Mouse (Mus musculus): ENCODE measurements around the gene Suclg1.

Gene Suclg1

DNA sequence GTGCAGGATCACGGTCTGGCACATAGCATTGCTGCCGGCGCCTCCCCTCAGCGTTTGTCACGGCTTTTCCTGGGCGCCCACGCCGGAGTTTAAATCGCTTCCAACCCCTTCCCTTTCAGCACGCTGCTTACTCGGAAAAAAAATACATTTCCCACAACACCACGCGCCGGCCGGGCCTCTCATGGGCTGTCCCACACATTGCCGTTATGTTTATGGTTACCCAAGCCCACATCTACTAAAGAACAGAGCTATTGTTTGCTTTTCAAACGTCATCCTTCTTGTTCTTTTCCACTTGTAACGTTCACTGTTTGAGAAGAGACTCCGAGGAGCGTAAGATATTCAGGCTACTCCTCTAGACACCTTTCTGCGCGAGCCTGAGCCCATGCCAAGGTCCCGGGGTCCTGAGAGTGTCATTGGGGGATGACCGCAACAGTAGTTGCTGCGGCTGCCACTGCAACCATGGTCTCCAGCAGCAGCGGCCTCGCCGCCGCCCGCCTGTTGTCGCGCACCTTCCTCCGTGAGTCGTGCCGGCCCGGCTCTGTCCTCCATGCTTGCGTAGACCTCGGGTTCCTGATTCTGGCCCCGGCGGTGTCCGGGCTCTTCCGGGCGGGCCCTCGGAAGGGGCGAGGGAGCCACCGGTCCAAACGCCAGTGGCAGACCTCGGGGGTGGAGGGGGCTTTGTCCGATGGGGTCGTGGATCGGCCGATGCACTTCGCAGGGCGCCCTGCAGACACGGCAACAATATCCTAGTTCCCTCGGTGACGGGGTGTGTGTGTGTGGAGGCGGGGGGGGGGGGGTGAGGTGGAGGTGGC lies at the start of gene Suclg1:
Gene Suclg1 (plus strand): TSS at position 146 of the 812 bp plus-strand sequence.
- DNase-seq (ENCODE audit: low read depth, low spot score): peak; percentile 76

DNA sequence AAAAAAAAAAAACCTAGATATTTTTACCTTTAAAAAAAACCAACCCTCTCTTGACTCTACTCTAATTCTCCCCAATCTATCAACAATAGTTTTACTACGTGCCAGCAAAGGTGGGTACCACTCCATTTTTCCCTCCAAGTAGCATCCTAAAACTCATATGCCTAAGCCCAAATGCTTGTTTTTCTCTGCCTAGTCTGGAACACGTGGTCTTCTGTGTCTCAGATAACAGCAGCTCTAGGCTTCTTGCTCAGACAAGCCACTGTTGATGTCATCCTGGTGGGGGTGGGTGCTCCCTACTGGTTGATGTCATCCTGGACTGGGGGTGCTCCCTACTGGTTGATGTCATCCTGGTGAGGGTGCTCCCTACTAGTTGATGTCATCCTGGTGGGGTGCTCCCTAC lies 44.5 kb upstream of the Suclg1 start:
- no peak for DNase-seq (ENCODE audit: low read depth, low spot score)

DNA sequence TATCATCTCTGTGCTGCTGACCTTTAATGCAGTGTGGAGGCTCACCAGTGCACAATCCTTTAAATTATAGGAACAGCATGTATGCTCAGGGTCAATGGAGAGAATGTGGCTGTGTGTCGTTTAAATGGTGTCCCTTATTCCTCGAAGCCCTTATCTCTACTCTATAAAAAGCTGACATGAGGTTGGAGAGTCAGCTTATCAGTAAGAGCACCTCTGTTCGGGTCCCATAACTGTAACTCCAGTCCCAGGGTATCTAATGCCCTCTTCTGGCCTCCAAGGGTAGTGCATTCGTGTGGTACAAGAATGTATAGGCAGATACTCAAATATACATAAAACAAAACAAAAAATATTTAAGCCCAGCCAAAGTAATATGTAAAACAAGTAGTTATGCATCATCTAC lies 43.2 kb upstream of the Suclg1 start:
- DNase-seq (ENCODE audit: low read depth, low spot score): no peak

DNA sequence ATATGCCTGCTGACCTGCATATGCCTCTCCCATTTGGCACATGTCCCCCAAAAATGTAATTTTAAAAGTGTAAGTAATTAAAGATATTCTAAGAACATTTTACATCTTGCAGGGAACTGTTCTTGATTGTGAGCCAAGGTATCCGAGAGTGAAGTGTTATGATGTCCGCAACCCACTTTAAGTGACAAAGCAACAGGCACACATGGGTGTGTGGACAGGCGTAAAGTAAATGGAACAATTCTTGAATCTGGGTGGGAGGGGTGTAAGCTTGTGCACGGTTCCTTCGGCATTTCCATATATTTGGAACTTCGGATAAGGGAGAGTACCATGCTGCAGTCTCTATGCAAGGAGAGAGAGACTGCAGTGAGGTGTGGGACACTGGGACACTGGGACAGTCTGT lies 38.6 kb upstream of the Suclg1 start:
- no peak for DNase-seq (ENCODE audit: low read depth, low spot score)

DNA sequence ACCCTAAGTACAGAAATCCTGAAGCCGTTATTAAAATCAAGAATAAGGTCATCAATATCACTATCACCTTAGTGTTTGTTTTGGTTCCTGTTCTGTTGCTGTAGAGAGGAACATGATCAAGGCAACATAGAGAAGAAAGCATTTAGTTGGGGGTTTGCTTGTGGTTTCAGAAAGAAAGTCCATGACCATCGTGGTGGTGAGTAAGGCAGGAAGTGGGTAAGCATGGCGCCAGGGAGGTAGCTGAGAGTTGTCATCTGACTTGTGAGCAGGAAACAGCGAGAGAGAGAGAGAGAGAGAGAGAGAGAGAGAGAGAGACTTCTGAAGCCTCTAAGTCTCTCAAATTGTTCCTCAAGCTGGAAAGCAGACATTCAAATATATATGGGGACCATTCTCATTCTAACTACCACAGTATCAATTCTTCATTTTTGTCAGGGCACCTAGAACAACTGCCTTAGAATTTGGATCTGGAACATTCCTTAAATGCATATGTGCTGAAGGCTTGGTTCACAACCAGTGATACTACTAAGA lies 37.7 kb upstream of the Suclg1 start:
- DNase-seq (ENCODE audit: low read depth, low spot score): no peak

DNA sequence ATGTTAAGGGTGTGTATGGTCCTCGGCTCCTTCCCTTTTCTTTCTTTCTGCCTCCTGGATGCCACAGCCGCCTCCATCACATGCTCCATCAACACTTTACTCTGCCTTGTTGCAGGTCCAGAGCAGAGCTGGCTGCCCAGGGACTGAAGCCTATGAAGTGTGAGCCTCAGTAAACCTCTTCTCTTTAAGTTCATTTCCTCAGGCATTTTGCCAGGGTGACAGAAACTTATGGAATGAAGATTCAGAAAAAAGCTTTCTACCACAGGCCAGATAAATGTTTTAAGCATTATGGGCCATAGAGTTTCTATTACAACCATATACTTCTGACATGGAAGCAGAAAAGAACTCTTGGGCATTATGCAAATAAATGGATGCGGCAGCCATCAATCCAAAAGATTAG lies 37.1 kb upstream of the Suclg1 start:
- no peak for DNase-seq (ENCODE audit: low read depth, low spot score)

DNA sequence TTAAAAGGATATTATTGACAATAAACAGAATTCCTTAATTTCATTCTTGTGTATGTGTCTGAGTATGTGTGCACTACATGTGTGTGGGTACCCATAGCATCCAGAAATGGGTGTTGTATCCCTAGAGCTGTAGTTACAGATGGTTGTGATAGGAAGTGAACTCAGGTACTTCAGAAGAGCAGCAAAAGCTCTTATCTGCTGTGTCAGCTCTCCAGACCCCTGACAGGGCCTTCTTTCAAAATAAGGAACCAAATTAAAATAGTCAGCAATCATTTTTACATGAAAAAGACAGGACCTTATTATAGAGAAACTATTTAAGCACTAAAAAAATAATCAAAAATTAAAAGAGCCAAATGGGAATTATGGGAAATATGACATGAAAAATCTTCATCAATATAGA lies 36.6 kb upstream of the Suclg1 start:
- DNase-seq (ENCODE audit: low read depth, low spot score): no peak

DNA sequence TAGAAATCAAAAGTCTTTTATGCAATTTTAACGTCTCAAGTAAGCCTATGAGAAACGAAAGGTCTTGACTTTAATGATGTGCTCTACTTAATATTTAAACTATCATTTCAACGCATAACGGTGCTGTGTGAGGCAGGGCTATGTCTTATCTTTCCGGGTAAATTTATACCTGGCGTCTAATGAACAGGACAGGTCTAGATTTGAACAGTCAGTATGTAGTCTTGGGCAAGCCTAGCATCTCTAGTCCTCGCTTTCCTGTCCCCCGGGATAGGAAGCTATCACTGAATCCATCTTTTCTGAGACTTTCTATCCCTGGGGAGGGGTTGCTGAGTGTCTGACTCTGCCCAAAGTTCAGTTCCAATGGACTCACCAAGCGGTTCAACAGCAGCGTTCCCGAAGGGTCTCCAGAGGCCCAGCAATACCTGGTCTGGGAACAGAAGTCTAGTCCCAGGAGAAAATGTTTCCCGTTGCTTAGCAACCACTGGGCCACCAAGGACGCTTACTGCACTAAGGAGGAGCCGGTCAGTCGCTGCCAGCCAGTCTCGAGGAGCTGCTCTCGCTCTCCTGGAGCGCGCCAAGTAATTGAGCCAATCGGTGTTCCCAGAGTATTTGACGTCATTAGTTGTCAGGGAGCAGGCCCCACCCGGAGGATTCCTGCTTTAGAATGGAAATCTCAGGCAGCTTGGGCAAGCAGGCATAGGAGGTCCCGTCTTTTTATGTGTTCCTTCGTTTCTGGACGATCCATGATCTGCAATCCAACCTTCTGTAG lies 26.8 kb upstream of the Suclg1 start, which contains the start of gene Dnah6:
Gene Dnah6 (minus strand): TSS at position 463 of the 769 bp plus-strand sequence.
- peak; percentile 87 for DNase-seq (ENCODE audit: low read depth, low spot score)

DNA sequence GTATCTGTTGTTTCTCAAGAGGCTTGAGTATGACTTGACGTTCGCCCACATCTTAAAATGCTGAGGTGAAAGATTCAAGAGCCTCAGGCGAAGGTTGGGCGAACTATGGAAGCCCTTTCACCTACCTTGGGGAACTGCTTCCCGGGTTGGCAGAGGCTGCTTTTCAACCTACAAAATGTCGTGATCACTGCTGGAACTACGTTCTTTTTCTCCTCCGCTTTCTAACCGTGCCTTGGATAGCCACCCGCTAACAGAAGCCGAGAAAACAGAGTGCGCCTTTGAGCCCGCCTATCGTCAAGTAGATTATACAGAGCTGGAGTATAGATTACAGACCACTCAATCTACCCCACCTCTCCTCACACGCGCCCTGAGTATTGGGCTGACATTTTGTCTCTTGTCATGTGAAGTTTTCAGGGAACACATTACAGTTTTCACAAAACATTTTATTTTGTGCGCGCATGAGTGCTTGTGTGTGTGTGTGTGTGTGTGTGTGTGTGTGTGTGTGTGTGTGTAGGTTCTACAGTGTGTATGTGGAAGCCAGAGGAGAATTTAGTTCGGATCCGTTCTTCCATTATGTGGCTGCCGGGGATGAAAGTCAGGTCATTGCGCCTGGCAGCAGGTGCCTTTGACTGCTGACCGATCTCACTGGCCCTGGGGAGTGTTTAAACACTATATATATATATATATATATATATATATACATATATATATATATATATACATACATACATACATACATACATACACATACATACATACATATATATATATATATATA lies 26.0 kb upstream of the Suclg1 start:
- no peak for DNase-seq (ENCODE audit: low read depth, low spot score)

DNA sequence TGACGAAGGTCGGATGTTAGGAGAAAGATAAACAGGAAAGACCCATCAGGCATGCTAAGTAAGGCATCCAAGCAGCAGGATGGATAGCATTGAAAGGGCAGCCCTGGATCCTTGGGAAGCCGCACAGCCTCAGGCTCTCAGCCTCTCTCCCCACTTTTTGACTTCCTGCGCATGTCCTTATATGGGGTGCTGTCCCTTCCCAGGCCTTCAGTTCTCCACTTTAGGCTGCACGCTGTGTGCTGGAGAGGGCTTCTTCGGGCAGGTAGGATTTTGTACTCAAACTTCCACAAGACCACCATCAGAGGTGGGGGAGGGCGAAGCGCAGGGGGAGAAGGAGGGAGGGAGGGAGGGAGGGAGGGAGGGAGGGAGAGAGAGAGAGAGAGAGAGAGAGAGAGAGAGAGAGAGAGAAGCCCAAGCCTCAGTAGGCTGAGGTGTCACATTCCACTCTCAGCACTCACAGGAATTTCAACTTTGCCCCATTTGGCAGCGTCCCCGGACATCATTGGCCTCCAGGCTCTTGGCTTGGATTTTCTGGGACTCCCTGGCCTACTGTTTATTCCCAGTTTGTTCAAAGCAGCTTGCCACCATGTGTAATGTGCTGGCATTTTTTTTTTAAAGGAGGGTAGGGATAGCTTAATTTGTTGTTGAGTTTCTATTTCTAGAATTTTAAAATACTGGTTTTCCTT lies 25.2 kb upstream of the Suclg1 start:
- no peak for DNase-seq (ENCODE audit: low read depth, low spot score)

DNA sequence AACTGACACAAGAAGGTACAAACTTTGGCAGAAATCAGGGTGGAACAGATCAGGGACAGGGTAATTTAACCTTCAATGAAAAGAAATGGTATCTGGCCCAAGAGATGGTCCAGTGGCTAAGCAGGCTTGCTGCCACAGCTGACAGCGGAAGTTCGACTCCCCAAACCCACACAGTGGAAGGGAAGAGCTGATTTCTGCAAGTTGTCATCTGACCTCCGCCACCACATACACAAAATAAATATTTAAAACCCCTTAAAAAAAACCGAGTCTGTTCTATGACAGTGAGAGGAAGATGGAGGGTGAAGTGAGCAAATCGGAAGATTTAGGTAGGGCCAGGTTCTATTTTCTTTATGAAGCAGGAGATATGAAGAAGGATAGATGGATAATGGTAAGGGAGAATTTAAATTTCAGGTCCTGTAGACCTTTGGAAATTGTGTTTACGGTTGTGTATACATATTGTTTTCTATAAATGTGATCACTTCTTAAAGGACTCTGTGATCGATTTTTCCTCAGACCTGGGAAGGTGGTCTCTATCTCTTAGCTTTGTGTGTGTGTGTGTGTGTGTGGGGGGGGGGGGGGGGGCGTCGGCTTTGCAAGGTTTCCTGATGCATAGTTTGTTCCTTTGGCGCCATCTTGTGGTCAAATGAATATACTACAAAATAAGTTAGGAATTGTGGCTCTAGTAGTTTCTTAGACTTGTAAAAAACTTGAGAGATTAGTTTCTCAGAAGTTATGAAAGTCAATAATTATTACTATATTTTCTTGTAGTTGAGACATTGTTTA lies 20.6 kb upstream of the Suclg1 start:
- DNase-seq (ENCODE audit: low read depth, low spot score): peak; percentile 46

DNA sequence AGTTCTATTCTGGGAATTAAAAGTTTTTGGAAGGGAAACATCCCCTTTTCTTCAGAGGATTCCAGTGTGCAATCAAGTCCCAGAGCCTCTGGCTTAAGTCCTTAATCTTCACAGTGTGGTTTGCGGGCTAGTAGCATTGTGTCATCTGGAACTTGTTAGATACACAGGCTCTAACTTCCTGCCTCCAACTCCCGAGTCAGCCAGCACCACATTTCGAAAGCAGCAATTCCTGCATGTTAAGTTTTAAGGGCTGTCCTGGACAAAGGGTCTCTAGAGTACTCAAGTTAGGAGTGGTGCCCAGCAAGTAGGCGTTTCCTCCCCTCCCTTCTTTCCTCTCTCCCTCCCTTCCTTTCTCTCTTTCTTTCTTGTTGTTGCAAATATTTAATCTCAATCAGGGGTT lies 19.8 kb upstream of the Suclg1 start:
- no peak for DNase-seq (ENCODE audit: low read depth, low spot score)

DNA sequence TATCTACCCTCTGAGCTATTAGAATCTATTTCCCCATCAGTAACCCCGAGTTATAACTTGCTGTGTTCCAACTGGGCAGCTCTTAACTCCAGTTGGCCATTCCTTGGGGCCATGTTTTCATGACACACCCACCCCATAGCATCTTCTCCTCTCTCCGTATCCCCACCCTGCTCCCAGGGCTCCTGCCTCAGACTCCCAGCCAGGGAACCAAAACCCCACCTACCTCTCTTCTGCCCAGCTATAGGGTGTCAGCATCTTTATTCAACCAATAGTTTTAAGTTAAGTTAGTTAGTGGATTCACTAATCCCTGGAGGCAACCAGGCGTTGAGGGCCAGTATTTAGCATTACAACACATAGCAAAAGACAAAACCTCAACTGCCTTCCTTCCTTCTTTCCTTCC lies 19.3 kb upstream of the Suclg1 start:
- DNase-seq (ENCODE audit: low read depth, low spot score): no peak

DNA sequence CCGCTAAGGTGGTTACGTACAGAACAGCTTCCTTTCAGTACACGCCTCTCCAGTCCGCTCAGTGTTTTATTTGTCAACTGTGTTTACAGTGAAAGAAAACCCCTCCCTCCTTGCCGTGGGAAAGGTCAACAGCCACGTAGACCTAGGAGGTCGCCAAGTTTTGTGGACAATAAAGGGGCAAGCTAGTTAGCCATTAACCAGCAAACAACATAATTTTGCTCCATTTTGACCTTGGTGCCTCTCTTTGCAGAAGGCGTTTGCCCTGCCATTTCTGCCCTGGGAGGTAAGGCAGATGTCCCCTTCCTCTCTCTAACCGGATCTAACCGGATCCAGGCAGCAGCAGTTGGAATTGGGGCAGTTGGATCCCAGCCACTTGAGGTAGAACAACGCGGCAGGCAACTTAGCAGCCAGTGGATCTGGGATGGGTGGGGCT lies 16.0 kb upstream of the Suclg1 start:
- no peak for DNase-seq (ENCODE audit: low read depth, low spot score)

DNA sequence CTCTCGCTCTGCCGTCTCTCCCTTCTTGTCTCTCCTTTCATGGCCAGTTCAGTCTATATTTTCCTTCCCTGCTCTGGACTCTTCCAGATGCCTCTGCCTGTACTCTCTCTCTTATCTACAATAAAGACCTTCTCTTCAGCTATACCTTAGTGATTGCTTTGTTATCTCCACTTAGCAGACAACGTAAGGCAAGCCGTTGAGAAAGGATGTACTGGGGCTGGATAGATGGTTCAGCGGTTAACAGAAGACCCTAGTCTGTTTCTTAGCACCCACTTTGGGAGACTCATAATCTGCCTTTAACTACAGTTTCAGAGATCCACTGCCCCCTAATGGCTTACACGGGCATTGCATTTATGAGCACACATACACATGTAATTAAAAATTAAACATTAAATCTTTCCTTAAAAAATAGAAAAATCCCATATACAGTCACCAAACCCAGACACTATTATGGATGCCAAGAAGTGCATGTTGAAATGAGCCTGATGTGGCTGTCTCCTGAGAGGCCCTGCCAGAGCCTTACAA lies 14.9 kb upstream of the Suclg1 start:
- no peak for DNase-seq (ENCODE audit: low read depth, low spot score)

DNA sequence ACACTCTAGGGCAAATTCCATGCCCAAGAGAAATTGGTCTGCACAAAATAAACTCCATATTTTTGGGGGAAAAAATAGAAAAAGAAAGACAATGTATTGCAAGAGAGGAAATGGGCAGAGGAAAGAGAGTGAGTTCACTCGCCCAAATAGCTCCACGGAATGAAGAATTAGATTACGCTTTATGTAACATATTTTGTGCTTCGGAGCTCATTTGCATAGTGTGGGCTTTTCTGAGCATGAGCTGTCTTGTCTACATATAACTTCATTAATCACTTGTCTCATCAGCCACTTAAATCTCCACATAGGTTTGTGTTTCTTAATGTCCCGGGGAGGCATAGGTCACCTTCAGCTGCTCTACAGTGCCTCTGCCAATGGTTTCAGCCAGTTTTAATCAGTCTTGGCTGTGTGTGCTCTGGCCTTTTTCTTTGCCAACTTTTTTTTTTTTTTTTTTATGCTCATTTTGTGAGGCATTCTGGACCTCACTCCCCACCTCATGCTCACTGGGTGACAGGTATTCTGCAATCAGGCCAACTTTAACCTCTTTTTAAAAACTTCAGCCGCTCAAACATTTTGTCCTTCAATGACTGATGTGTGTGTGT lies 13.8 kb upstream of the Suclg1 start:
- DNase-seq (ENCODE audit: low read depth, low spot score): no peak

DNA sequence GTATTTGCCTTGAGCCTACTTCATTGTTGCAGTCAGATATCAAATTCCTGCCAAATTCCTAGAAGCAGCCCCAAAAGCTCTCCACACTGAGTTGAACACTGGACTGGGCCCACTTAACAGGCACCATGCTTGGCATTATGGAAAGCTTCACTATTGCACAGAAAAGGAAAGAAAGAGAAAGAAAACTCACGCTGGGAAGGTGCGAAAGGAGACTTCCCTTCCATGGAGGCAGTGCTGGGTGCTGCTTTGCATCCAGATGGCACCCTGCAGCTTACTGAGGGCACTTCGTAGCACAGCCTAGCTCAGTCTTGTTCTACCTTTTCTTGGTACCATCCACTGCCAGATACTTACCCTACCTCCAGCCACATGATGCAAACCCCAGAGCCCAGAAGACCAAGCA lies 12.5 kb upstream of the Suclg1 start:
- DNase-seq (ENCODE audit: low read depth, low spot score): no peak

DNA sequence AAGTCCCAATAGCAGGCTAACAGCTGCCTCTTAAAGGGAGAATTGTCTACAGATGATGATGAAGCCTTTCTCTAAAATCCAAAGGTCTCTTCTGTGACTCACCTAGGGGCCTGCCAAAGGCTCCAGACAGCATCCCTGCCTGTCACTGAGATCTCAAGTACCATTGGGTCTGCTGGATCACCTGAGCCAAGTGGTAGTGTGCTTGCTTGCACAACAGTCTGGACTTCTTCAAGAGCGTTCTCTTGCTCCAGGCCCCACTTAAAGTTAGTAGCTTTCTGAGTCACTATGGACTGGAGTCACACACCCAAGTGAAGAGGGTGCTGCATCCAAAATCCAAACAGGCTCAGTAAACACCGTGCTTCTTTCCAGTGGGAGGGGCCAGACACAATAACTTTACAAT lies 1.4 kb upstream of the Suclg1 start:
- DNase-seq (ENCODE audit: low read depth, low spot score): no peak

DNA sequence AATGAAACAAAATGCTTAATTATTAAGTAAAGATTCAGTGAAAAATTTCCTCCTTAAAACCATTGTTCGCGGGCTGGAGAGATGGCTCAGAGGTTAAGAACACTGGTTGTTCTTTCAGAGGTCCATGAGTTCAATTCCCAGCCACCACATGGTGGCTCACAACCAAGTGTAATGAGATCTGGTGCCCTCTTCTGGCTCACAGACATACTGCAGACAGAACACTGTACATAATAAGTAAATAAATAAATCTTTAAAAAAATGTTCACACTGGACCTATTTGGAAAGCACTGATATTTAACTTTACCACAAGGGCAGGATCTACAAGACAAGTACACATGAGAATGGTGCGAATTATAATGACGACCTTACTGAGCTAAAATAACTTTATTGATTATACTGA lies 730 bp upstream of the Suclg1 start:
- no peak for DNase-seq (ENCODE audit: low read depth, low spot score)

DNA sequence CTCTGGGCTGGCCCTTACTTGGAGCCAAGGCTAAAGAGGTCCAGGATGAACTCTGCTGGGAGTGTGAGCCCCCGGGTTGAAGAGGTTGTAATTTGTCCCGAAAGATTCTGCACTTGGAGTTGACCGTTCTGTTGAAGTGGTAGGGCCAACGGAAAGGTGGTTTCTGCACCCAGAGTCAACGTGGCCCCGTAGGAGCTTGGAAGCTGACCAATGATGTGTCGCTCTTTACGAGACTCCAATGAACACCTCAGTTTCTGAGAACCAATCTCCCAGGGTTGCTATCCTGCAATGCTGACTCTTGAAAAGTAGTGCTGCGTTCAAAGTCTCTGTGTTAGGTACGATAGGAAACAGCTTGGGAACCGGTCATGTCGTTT lies 854 bp downstream of the Suclg1 start:
- no peak for DNase-seq (ENCODE audit: low read depth, low spot score)

All from brain, embryonic 18.5 days (tissue).